Mouse (Mus musculus): Measurements from ENCODE around the gene Gpc5.

Gpc5 gene

GRCm38 (mm10) chr14:115106326-115106725 is 14.3 kb downstream of the Gpc5 start:
- DNase-seq (ENCODE audit: low spot score in 2 of 2): no peak

GRCm38 (mm10) chr14:115107467-115107866 is 15.5 kb downstream of the Gpc5 start:
- DNase-seq (ENCODE audit: low spot score in 2 of 2): no peak

- DNase-seq (ENCODE audit: low spot score in 2 of 2): no peak
Observed at GRCm38 (mm10) chr14:115118626-115119025, 26.6 kb downstream of the Gpc5 start.

GRCm38 (mm10) chr14:115148821-115149220 is 56.8 kb downstream of the Gpc5 start:
- DNase-seq (ENCODE audit: low spot score in 2 of 2): no peak

- DNase-seq (ENCODE audit: low spot score in 2 of 2): no peak
Observed at GRCm38 (mm10) chr14:115156597-115156996, 64.6 kb downstream of the Gpc5 start.

GRCm38 (mm10) chr14:115177322-115177836 is 85.4 kb downstream of the Gpc5 start:
- DNase-seq (ENCODE audit: low spot score in 2 of 2): no peak

GRCm38 (mm10) chr14:115179925-115180324 is 87.9 kb downstream of the Gpc5 start:
- no peak for DNase-seq (ENCODE audit: low spot score in 2 of 2)

GRCm38 (mm10) chr14:115188256-115188655 is 96.2 kb downstream of the Gpc5 start:
- DNase-seq (ENCODE audit: low spot score in 2 of 2): no peak

- DNase-seq (ENCODE audit: low spot score in 2 of 2): no peak
Observed at GRCm38 (mm10) chr14:115228075-115228474, 136.1 kb downstream of the Gpc5 start.

- DNase-seq (ENCODE audit: low spot score in 2 of 2): no peak
Observed at GRCm38 (mm10) chr14:115236387-115236786, 144.4 kb downstream of the Gpc5 start.

- DNase-seq (ENCODE audit: low spot score in 2 of 2): no peak
Observed at GRCm38 (mm10) chr14:115240621-115241373, 148.8 kb downstream of the Gpc5 start.

- no peak for DNase-seq (ENCODE audit: low spot score in 2 of 2)
Observed at GRCm38 (mm10) chr14:115250537-115250936, 158.5 kb downstream of the Gpc5 start.

- DNase-seq (ENCODE audit: low spot score in 2 of 2): no peak
Observed at GRCm38 (mm10) chr14:115251791-115252190, 159.8 kb downstream of the Gpc5 start.

GRCm38 (mm10) chr14:115253155-115253554 is 161.1 kb downstream of the Gpc5 start:
- DNase-seq (ENCODE audit: low spot score in 2 of 2): no peak

GRCm38 (mm10) chr14:115253685-115254084 is 161.7 kb downstream of the Gpc5 start:
- DNase-seq (ENCODE audit: low spot score in 2 of 2): no peak

GRCm38 (mm10) chr14:115269703-115270402 is 177.8 kb downstream of the Gpc5 start:
- DNase-seq (ENCODE audit: low spot score in 2 of 2): no peak

GRCm38 (mm10) chr14:115270445-115270844 is 178.4 kb downstream of the Gpc5 start:
- no peak for DNase-seq (ENCODE audit: low spot score in 2 of 2)

GRCm38 (mm10) chr14:115282782-115283181 is 190.8 kb downstream of the Gpc5 start:
- no peak for DNase-seq (ENCODE audit: low spot score in 2 of 2)

GRCm38 (mm10) chr14:115324247-115324646 is 232.2 kb downstream of the Gpc5 start:
- no peak for DNase-seq (ENCODE audit: low spot score in 2 of 2)

- no peak for DNase-seq (ENCODE audit: low spot score in 2 of 2)
Observed at GRCm38 (mm10) chr14:115326426-115326825, 234.4 kb downstream of the Gpc5 start.

GRCm38 (mm10) chr14:115339084-115339483 is 247.1 kb downstream of the Gpc5 start:
- no peak for DNase-seq (ENCODE audit: low spot score in 2 of 2)

GRCm38 (mm10) chr14:115342597-115342996 is 250.6 kb downstream of the Gpc5 start:
- no peak for DNase-seq (ENCODE audit: low spot score in 2 of 2)

GRCm38 (mm10) chr14:115349448-115349847 is 257.4 kb downstream of the Gpc5 start:
- DNase-seq (ENCODE audit: low spot score in 2 of 2): no peak
